Mouse (Mus musculus) T-helper 2 cell (primary cell): ENCODE data around the gene Synpo2.

Experiments used
- in situ Hi-C: fragments of 300-600 bp; cut with MboI, MseI; formaldehyde crosslinking; loops from one replicate; pipeline ENCODE4 v1.15.1; 2025; ENCODE audit warnings: high pct_unique_total_duplicates

Synpo2 gene

GRCm38 (mm10) chr3:123235921-123236320 is at the start of gene Synpo2:
Gene Synpo2, minus strand, starts transcription at chr3:123236149.
- in situ Hi-C loops, result loop anchor here (10.0 kb wide), 1 partner anchor 89 kb away; no protein-coding TSS in a partner anchor

GRCm38 (mm10) chr3:123285649-123286048 is 49.7 kb upstream of the Synpo2 start:
- in situ Hi-C loops, result no loop called here

- in situ Hi-C loops, result no loop called here
Measured at GRCm38 (mm10) chr3:123284284-123284683, 48.3 kb upstream of the Synpo2 start.

DNA sequence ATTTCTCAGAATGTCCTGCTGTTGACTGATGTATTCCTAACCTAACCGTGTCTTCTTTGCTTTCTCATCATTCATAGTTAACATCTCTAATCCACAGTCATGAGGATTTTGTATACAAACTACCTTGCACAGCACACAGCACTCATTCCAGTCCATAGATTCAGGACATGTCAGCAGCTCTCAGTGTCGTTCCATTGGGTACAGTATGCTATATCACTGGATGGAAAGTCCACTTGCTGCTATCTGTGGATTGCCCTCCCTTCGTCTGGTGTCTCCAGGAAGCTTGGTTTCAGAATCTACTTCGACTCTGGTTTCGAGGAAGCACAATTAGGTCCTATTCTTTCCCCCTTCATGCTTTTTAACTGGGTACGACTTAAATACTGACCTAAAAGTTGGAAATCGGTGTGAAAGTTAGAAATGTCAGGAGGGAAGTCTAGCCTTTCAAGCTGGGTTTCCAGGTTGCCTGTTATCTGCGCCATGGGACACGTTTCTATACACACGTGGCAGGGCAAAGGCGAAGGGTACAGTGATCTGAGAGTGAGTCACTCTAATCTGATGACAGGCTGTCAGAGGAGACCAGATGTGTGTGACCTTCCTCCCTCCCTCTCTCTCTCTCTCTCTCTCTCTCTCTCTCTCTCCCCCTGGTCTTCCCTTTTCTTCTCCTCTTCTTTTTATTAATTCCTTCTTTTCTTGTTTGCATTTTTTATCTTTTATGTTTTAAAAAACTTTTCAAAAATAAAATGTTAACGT is 47.1 kb upstream of the Synpo2 start:
- in situ Hi-C loops, result no loop called here

- in situ Hi-C loops, result no loop called here
Measured at GRCm38 (mm10) chr3:123267741-123268201, 31.8 kb upstream of the Synpo2 start.

GRCm38 (mm10) chr3:123266753-123267651 is 31.1 kb upstream of the Synpo2 start, which contains the start of gene Sec24d:
Gene Sec24d, plus strand, starts transcription at chr3:123267455.
- in situ Hi-C loops, result no loop called here

DNA sequence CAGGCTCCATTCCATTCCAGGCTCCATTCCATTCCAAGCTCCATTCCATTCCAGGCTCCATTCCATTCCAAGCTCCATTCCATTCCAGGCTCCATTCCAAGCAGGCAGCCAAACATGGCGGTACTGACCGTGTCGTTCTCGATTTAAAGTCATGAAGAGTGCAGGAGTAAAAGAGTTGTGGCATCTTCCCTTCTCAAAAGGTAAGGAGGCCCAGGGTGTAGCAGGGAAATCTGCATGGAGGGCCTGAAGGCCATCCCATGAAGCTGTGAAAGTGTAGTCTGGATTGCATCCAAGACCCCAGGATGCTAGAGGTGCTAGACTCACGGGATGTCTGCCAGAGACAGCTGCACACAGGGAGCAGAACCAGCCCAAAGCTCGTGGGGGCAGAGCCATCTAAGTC is 28.8 kb upstream of the Synpo2 start:
- in situ Hi-C loops, result no loop called here

DNA sequence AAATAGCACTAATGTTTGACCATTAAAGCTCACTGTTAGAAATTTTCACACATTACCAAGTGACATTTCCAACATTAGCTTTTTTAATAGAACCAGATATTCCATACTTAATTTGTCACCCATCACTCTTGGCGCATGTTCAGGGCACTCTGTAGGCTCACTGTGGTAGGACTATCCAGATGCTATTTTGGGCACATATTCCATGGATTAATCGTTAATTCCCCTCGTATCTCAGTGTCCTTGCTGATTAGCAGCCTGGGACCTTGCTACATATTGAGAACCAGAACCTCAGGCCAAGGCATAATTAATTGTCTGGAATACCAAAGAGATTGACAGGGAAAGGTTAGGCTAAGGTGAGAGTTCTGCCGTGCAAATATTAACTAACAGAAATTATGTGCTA is 22.8 kb upstream of the Synpo2 start:
- in situ Hi-C loops, result no loop called here

GRCm38 (mm10) chr3:123256181-123257101 is 20.5 kb upstream of the Synpo2 start:
- in situ Hi-C loops, result no loop called here

DNA sequence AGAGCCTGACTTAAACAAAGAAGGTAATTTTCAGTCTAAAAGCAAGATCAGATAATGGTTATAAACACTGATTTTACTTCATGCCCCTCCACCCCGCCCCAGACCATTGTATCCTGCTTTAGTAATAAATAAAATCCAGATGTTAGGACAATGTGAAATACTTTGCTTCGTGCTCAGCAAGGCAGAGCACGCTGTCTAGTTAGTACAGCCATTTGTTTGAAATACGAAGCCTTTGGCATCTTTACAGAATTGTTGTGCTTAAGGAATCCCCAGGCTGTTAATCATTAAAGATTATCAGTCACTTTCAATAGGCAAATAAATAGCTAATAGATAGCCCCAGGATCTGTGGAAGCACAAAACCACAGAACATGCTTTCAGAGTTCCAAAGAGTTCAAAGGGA is 9.7 kb upstream of the Synpo2 start:
- in situ Hi-C loops, result no loop called here

- in situ Hi-C loops, result no loop called here
Measured at GRCm38 (mm10) chr3:123244376-123244775, 8.4 kb upstream of the Synpo2 start.

- in situ Hi-C loops, result loop anchor here (10.0 kb wide), 1 partner anchor 87 kb away; no protein-coding TSS in a partner anchor
Measured at GRCm38 (mm10) chr3:123237446-123237845, 1.5 kb upstream of the Synpo2 start.

DNA sequence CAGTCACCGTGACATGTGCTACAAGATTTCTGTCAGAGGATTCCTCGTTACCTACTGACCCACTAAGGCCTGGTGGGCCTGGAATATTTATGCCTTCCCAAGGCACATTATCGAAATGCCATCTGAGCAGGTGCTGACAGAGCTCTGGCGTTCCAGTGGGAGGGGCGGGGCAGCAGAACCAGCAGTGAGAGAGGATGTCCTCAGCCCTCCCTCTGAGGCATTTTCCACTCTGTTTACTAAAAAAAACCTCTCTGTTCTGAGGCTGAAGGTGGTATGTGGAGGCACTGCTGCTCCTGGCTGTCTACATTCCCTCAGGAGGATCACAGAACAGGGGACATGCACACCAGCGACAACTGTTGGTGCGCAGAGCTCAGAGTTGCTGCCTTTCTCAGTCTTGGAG is 1.1 kb upstream of the Synpo2 start:
- in situ Hi-C loops, result loop anchor here (10.0 kb wide), 1 partner anchor 88 kb away; no protein-coding TSS in a partner anchor

DNA sequence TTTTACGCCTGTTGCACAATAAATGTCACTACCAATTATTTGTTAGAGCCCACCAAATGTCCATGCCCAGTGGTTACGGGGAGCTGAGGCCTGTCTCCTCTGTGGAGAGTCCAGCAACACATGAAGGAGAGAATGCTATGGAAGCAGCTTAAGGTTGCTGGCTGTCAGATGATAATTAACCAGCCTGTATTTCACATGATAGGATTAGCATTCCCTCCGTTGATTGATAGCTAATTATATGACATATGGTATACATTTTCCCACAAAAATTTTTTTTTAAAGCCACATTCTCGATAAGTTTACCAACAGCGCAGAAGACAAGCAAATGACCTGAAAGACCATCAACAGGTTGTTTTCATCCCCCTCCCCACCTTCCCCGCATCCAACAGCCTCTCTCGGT is 454 bp downstream of the Synpo2 start:
- in situ Hi-C loops, result loop anchor here (10.0 kb wide), 1 partner anchor 89 kb away; no protein-coding TSS in a partner anchor

DNA sequence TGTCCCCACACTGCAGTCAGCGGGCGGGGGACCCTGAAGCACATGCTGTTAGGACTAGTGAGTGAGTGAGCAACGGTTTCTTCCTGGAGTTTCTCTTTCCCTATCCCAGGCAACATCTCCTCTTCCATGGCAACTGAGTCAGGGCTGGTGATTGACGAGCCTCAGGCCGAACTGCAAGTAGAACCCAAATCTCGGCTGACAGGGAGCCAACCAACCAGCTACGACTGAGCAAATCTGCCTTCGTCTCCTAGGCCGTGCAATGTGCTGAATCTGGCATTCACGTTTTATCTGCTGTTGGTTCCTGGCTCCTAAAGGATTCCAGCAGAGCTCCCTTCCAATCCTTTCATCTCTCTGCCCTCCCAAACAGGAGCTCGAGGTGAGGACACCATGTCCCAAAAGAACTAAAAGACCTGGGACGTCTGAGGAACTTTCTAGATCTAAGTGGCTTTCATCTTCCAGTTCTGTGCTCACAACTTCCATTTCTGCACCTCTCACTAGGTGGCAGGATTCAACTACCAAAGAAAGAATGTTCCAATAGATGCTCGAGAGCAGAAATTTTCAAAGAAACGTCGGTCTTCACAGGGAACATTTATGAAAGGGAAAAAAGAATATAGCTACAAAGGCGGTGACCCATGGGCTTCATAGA is 1.6 kb downstream of the Synpo2 start:
- in situ Hi-C loops, result loop anchor here (10.0 kb wide), 1 partner anchor 90 kb away; no protein-coding TSS in a partner anchor

- in situ Hi-C loops, result loop anchor here (10.0 kb wide), 1 partner anchor 93 kb away; no protein-coding TSS in a partner anchor
Measured at GRCm38 (mm10) chr3:123231639-123232038, 4.3 kb downstream of the Synpo2 start.

- in situ Hi-C loops, result no loop called here
Measured at GRCm38 (mm10) chr3:123227276-123227675, 8.7 kb downstream of the Synpo2 start.

- in situ Hi-C loops, result loop anchor here (25.0 kb wide), 1 partner anchor 1044 kb away; no protein-coding TSS in a partner anchor
Measured at GRCm38 (mm10) chr3:123218646-123219045, 17.3 kb downstream of the Synpo2 start.

DNA sequence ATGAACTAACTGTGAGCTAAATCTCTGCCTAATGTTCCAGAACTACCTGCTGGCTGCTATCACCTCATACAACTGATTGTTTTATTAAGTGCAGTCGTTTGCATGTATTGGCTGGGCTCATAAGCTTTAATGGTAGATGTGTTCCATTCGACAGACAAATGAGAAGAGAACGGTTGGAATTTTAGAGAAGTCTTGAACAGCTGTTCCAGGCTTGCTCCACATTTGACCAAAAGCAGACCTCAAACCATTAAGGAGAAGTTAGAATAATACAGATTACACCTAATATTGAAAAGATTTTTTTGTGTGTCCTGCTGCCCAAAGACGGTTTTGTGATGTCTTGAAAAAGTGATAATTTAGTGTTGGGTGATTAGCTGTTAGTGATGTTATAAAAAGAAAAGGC is 27.1 kb downstream of the Synpo2 start:
- in situ Hi-C loops, result loop anchor here (25.0 kb wide), 1 partner anchor 1053 kb away; no protein-coding TSS in a partner anchor

GRCm38 (mm10) chr3:123207386-123207785 is 28.6 kb downstream of the Synpo2 start:
- in situ Hi-C loops, result loop anchor here (25.0 kb wide), 1 partner anchor 1055 kb away; no protein-coding TSS in a partner anchor
